Mouse (Mus musculus) hindlimb bud, embryonic 11.5 days (tissue): ENCODE measurements around the gene 9030025P20Rik.
"Not testable (repeated sequence)": the region's sequence is repeated elsewhere in the genome, so short reads cannot be mapped to it uniquely, and the experiment has no call there.

Experiments
- DNase-seq: peaks from one replicate; pipeline ENCODE4 v3.0.0-alpha.2; 2012; ENCODE audit warnings: low read depth, low spot score; ENCODE audit errors: extremely low spot score

Gene 9030025P20Rik

GRCm38 (mm10) chr17:14990116-14990702 lies 11.9 kb downstream of the 9030025P20Rik start:
- DNase-seq = not testable (repeated sequence)

DNA sequence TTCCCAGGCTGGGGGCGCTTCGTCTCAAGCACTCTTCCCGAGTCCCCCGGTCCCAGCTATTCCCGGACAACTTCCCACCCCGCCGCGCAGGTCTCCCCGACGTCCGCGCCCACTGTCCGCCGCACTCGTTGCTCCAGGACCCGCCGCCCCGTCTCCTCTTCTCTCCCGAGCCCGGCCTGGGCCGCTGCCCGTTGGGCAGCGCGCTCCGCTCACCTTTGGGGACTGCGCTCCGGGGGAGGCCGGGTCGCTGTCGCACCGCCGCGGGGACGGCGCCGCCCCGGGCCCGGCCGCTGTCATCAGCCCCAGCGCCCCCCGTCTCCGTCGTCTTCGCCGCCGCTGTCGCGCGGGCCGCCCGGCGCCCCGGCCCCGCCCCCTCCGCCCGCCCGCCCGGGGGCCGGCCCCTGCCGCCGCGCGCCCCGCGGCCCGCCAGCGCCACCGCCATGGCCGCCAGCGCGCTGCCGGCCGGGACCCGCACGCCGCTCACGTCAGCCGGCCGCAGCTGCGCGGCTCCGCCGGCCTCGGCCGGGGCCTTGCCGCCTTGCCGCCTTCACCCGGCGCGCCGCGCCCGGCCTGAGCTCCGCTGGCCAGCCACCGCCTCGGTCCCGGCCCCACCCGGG lies 14.4 kb downstream of the 9030025P20Rik start:
- not testable (repeated sequence) for DNase-seq

DNA sequence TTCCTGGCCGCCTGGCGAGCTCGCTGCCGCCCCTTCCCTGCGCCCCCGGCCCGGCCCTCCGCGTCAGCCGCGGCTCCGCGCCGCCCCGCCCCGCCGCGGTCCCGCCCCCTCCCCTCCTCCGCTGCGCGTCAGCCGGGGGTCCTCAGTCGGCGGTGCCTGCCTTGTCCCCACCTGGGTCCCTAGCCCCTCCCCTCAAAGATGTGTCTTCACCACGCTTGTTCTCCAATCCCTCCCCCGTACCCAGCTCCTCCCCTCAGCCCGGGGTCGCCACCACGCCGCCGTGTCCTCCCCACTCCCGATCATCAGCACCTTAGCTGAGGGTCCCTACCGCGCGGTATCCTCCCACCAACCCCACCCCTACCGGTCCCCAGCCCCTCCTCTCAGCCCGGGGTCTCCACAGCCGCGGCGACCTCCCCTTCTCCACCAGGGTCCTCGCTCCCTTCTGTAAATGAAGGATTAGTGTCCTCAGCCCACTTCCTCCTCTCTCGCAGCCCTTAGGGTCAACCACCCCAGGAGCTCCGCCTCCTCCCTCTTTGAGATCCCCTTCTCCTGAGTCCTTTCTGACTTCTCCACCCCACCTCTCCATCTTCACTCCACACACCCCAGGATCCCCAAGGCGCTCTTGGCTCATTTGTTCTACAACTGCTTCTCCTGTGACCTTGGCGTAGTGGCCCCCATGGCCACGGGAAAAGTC lies 15.0 kb downstream of the 9030025P20Rik start:
- DNase-seq = not testable (repeated sequence)

DNA sequence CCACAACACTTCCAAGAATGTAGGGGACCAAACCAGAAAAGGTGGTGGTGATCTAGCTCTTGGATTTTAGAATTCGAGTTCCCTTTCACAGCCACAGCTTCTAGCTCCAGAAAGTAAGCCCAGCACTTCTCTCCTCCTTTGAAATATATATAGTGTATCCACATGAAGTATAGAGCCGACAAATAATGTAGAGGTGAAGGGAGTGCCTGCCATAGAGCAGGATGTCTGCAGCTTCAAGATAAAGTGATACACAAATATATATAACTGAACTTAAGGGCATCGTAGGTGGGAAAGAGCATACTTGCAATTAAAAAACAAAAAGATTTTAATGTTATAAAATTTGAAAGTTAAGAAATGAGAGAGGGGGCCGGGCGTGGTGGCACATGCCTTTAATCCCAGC lies 15.9 kb downstream of the 9030025P20Rik start:
- DNase-seq = not testable (repeated sequence)

DNA sequence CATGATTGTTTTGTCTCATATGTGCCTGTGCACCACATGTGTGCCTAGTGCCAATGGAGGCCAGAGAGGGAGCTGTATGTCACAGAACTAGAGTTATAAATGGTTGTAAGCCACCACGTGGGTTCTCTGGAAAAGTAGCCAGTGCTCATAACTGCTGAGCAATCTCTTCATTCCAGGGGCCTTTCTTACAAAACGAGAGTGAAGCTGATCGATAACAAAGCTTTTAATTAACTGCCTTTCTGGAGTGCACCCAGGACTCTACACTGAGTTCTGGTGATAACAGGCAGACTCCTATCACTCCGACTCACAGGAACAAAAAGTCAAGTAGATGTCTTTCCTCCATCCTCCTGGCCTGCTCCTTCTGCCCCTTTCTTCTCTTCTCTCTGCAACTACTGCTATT lies 21.8 kb downstream of the 9030025P20Rik start:
- not testable (repeated sequence) for DNase-seq

DNA sequence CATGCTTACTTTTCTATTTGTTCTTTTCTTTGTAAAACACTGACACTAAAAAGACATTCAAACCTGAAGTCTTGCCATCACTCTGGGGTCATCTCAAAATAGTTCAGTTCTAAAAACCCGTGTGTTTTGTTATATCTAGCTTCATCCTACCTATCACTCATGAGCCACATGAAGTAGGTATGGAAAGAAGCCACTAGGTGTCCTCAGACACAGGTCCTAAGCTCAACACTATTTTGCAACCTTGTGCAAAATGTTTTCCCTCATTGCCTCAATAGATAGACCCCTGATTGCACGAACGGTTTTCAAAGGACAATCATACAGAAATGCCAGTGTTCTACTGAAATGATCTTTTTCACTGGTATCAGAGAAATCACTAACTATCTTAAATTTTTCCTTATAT lies 30.8 kb downstream of the 9030025P20Rik start:
- not testable (repeated sequence) for DNase-seq

DNA sequence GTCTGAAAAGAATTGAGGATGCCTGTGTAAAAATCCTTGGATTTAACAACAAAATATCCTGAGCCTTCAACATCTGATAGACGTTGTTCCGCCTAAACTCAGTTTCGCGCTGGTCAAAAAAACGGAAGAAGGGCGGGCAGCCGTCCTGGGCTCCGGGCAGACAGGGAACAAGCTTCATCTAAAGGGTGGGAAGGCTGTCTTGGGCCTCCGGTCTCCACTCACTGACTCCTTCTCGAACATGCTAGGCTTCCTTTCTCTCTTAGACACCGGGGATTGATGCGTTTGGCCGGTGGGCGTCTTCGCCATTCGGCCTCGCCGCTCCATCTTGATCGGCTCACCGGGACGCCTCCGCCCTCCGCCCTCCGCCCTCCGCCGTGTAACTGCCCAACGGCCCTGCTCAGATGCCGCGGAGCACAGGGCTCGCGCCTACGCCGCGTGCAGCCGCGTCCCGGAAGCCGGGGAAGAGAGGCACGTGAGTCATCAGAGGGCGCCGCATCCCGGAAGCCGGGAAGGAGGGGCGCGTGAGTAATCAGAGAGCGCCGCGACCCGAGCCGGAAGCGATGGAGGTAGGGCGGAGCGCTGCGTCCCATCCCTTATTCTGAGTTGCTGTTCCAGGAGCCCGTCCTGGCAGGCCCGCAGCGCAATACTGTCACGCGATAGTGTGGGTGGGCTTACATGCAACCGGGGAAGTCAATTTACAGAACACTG lies 31.6 kb downstream of the 9030025P20Rik start, which contains the start of gene Gm3435:
Gm3435 (plus strand) TSS at position 471 of the 708 bp plus-strand sequence.
- DNase-seq = not testable (repeated sequence)

DNA sequence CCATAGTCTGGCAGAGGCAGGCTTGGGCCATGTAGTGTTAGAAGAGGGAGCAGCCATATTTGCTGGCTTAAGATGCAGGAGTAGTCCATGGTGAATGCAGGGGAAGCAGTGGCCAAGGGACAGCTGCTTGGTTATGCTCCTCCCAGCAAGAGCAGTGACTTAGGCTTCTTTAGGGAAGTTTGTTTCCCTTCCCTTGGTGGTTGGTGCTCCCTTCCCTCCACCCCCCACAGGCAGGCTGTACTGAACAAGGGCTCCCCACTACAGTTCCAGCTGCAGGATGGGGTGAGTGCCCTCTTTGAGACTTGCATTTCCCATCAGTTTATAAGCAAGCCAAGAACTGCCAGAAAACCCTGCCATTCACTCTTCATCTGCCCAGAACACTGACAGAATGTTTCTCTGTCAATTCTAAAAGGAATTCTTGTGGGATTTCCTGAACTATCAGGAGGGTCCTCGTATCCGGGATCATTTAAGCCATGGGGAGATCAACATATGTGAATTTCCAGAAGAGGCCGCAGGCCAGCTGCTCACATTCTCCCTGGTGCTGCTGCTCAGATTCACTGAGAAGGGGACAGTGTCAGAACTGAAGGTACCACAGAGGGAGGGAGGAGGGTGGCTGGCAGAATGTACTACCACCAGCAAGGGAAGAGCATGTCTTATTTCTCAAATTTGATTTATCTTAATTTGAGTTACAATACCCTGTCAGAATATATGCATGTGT lies 43.4 kb downstream of the 9030025P20Rik start:
- not testable (repeated sequence) for DNase-seq

DNA sequence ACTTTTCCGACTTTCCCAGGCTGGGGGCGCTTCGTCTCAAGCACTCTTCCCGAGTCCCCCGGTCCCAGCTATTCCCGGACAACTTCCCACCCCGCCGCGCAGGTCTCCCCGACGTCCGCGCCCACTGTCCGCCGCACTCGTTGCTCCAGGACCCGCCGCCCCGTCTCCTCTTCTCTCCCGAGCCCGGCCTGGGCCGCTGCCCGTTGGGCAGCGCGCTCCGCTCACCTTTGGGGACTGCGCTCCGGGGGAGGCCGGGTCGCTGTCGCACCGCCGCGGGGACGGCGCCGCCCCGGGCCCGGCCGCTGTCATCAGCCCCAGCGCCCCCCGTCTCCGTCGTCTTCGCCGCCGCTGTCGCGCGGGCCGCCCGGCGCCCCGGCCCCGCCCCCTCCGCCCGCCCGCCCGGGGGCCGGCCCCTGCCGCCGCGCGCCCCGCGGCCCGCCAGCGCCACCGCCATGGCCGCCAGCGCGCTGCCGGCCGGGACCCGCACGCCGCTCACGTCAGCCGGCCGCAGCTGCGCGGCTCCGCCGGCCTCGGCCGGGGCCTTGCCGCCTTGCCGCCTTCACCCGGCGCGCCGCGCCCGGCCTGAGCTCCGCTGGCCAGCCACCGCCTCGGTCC lies 45.7 kb downstream of the 9030025P20Rik start:
- DNase-seq = not testable (repeated sequence)

DNA sequence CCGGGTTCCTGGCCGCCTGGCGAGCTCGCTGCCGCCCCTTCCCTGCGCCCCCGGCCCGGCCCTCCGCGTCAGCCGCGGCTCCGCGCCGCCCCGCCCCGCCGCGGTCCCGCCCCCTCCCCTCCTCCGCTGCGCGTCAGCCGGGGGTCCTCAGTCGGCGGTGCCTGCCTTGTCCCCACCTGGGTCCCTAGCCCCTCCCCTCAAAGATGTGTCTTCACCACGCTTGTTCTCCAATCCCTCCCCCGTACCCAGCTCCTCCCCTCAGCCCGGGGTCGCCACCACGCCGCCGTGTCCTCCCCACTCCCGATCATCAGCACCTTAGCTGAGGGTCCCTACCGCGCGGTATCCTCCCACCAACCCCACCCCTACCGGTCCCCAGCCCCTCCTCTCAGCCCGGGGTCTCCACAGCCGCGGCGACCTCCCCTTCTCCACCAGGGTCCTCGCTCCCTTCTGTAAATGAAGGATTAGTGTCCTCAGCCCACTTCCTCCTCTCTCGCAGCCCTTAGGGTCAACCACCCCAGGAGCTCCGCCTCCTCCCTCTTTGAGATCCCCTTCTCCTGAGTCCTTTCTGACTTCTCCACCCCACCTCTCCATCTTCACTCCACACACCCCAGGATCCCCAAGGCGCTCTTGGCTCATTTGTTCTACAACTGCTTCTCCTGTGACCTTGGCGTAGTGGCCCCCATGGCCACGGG lies 46.4 kb downstream of the 9030025P20Rik start:
- DNase-seq = not testable (repeated sequence)

DNA sequence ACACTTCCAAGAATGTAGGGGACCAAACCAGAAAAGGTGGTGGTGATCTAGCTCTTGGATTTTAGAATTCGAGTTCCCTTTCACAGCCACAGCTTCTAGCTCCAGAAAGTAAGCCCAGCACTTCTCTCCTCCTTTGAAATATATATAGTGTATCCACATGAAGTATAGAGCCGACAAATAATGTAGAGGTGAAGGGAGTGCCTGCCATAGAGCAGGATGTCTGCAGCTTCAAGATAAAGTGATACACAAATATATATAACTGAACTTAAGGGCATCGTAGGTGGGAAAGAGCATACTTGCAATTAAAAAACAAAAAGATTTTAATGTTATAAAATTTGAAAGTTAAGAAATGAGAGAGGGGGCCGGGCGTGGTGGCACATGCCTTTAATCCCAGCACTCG lies 47.2 kb downstream of the 9030025P20Rik start:
- not testable (repeated sequence) for DNase-seq

- not testable (repeated sequence) for DNase-seq
Observed at GRCm38 (mm10) chr17:15031414-15031813, 53.1 kb downstream of the 9030025P20Rik start.

DNA sequence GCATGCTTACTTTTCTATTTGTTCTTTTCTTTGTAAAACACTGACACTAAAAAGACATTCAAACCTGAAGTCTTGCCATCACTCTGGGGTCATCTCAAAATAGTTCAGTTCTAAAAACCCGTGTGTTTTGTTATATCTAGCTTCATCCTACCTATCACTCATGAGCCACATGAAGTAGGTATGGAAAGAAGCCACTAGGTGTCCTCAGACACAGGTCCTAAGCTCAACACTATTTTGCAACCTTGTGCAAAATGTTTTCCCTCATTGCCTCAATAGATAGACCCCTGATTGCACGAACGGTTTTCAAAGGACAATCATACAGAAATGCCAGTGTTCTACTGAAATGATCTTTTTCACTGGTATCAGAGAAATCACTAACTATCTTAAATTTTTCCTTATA lies 62.2 kb downstream of the 9030025P20Rik start:
- DNase-seq = not testable (repeated sequence)
